Mouse (Mus musculus) megakaryocyte, embryonic 14.5 days (primary cell): ENCODE measurements around the gene Aldh1l1.

Source experiments
- FLI1 ChIP-seq: IDR thresholded peaks from 2 replicates; pipeline ENCODE4 v1.6.1; 2012; ENCODE audit warnings: low read length, inconsistent platforms, mixed read lengths
- GATA1 ChIP-seq: IDR thresholded peaks from 3 replicates; pipeline ENCODE4 v1.6.1; 2012; ENCODE audit warnings: mixed read lengths, low read length, inconsistent platforms, borderline replicate concordance

DNA sequence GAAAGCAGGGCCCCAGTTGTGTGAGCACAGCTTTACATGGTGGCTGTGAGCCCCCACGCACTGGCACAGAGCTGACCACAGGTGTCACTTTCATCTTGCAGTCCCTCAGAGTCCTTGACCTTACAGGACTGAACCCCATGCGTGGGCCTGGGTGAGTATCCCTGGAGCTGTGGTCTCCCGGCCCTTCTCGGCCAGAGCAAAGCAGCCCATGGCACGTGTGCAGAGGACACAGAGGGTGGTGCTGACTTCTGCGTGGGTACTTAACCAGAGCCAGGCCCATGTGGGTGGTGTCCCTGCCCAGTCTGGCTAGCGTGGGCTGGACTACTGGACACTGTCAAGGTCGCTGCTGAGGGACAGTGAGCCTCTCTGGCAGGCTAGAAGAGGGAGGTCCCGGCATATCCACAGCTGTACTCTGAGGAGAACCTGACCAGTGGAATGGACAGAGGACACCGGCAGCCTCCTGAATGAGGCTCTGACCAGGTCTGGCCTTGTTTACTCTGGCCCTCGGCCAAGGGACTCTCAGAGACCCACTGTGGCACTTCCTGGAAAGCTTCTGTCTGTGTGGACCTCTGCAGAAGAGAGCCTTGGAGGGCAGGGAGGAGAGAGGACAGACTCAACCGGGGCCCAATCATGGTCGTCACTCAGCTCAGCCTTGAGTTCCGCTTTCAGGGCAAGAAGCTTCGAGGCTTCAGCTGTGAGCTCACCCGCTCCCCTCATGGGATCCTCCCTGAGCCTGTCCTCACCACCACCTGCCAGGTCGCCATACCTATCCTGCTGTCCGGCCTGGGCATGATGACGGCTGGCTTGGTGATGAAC lies 132.8 kb downstream of the Aldh1l1 start:
- no peak for TF ChIP-seq FLI1
- TF ChIP-seq GATA1, result no peak
